ENCODE assay signal across 23 mouse cellular contexts in genomic region chr5:64312295-64312694, GRCm38 (mm10).
DNase-seq lines count a peak whose midpoint lies in the region; ATAC-seq and TF ChIP-seq lines count a peak whose summit lies in the region.
"Had no signal": no experiment of that assay in that cellular context is flagged by ENCODE, and none has a peak within 500 bp of the region (broad histone marks: within the 10 kb centered on the region; RNA-seq: fewer than 3 reads in every experiment).

No protein-coding gene starts in this region.

- H3K36me3 ChIP-seq in forebrain, embryonic 11.5 days (ENCODE audit: control insufficient read depth, insufficient read depth, low read length): no peaks in the 10 kb centered on the region
- peaks cover 10% of the 10 kb centered on the region; the same call in 1 of the 2 replicates for H3K36me3 ChIP-seq in forebrain, embryonic 12.5 days (replicated peaks)
- peaks cover 15% of the 10 kb centered on the region for H3K36me3 ChIP-seq in heart, postnatal 0 days (replicated peaks; ENCODE audit: control insufficient read depth, insufficient read depth, low read length)
- H3K36me3 ChIP-seq in heart, embryonic 11.5 days (ENCODE audit: control insufficient read depth, insufficient read depth, low read length): peaks cover 2% of the 10 kb centered on the region; the same call in 1 of the 2 replicates
- peaks cover 8% of the 10 kb centered on the region; the same call in 1 of the 2 replicates for H3K36me3 ChIP-seq in kidney, embryonic 16.5 days (ENCODE audit: insufficient read depth, low read length)

- H3K4me1 ChIP-seq in forebrain, embryonic 11.5 days (replicated peaks; ENCODE audit: control insufficient read depth, insufficient read depth, low read length): peaks cover 3% of the 10 kb centered on the region; the same call in 1 of the 2 replicates
- peaks cover 23% of the 10 kb centered on the region for H3K4me1 ChIP-seq in forebrain, embryonic 12.5 days
- peaks cover 9% of the 10 kb centered on the region for H3K4me1 ChIP-seq in heart, postnatal 0 days (ENCODE audit: control insufficient read depth, insufficient read depth)
- no peaks in the 10 kb centered on the region for H3K4me1 ChIP-seq in heart, embryonic 11.5 days (ENCODE audit: control insufficient read depth, insufficient read depth, low read length)
- peaks cover 30% of the 10 kb centered on the region for H3K4me1 ChIP-seq in kidney, embryonic 16.5 days (ENCODE audit: insufficient read depth, low read length)

- no peaks in the 10 kb centered on the region for H3K27me3 ChIP-seq in forebrain, embryonic 11.5 days (ENCODE audit: control insufficient read depth, insufficient read depth, low read length)
- H3K27me3 ChIP-seq in forebrain, embryonic 12.5 days: no peaks in the 10 kb centered on the region
- H3K27me3 ChIP-seq in heart, postnatal 0 days (ENCODE audit: control insufficient read depth, insufficient read depth, low read length): no peaks in the 10 kb centered on the region
- no peaks in the 10 kb centered on the region for H3K27me3 ChIP-seq in heart, embryonic 11.5 days (ENCODE audit: control insufficient read depth, insufficient read depth, low read length)
- H3K27me3 ChIP-seq in kidney, embryonic 16.5 days (ENCODE audit: insufficient read depth, low read length): no peaks in the 10 kb centered on the region
- H3K27me3 ChIP-seq: embryonic facial prominence, embryonic 13.5 days; liver, embryonic 13.5 days; midbrain, embryonic 12.5 days had no signal

- no peak overlapping the region for H3K27ac ChIP-seq in forebrain, embryonic 11.5 days (ENCODE audit: low read depth, low read length)
- no peak overlapping the region for H3K27ac ChIP-seq in forebrain, embryonic 12.5 days
- no peak overlapping the region for H3K27ac ChIP-seq in heart, postnatal 0 days (ENCODE audit: low read depth)
- no peak overlapping the region for H3K27ac ChIP-seq in heart, embryonic 11.5 days (ENCODE audit: low read depth, low read length)
- H3K27ac ChIP-seq in kidney, embryonic 16.5 days (ENCODE audit: low read length): no peak overlapping the region
- H3K27ac ChIP-seq: embryonic facial prominence, embryonic 13.5 days; liver, embryonic 13.5 days; macrophage; midbrain, embryonic 12.5 days had no signal

- TF ChIP-seq CTCF in heart, postnatal 0 days (IDR thresholded peaks at IDR 0.05; ENCODE audit: low read depth): no peak

- no peak overlapping the region for H3K9ac ChIP-seq in forebrain, embryonic 11.5 days (ENCODE audit: low read length)
- H3K9ac ChIP-seq in forebrain, embryonic 12.5 days: no peak overlapping the region
- no peak overlapping the region for H3K9ac ChIP-seq in heart, postnatal 0 days (replicated peaks; ENCODE audit: low read depth, low read length)
- H3K9ac ChIP-seq in heart, embryonic 11.5 days (ENCODE audit: low read depth, low read length): no peak overlapping the region
- H3K9ac ChIP-seq in kidney, embryonic 16.5 days (replicated peaks; ENCODE audit: low read length): 0 out of 2 replicates have a peak overlapping the region, but pooled peaks have one; percentile 25
- H3K9ac ChIP-seq: embryonic facial prominence, embryonic 13.5 days; forebrain, postnatal 0 days; liver, embryonic 13.5 days; lung, embryonic 14.5 days; midbrain, embryonic 12.5 days had no signal

- DNase-seq in forebrain, embryonic 11.5 days (ENCODE audit: low spot score): peak; percentile 21
- DNase-seq in heart, postnatal 0 days (ENCODE audit: low spot score): peak; percentile 20
- DNase-seq in kidney, adult 9 months: no peak
- DNase-seq in adipocyte (ENCODE audit: low spot score): peak; percentile 65
- DNase-seq: adrenal gland, postnatal 14 days; cerebellum, adult 11 months; cerebellum, postnatal 10 days; forebrain, postnatal 0 days; kidney, adult 18-20 months; kidney, postnatal 36 days; left cerebral cortex, postnatal 4 days; liver, embryonic 13.5 days; lung, embryonic 14.5 days; right cerebral cortex, adult 18-20 months; thymus, postnatal 25 days had no signal

- 81% methylated on average over 5 of the region's 5 CpGs for WGBS in forebrain, embryonic 11.5 days
- WGBS in forebrain, embryonic 12.5 days: 71% methylated on average over 5 of the region's 5 CpGs
- 23% methylated on average over 5 of the region's 5 CpGs for WGBS in heart, postnatal 0 days
- 50% methylated on average over 5 of the region's 5 CpGs for WGBS in heart, embryonic 11.5 days (ENCODE audit: insufficient replicate concordance)
- 70% methylated on average over 5 of the region's 5 CpGs for WGBS in kidney, embryonic 16.5 days

- no peak overlapping the region for H3K4me3 ChIP-seq in forebrain, embryonic 11.5 days (ENCODE audit: low read depth, low read length)
- H3K4me3 ChIP-seq in forebrain, embryonic 12.5 days (replicated peaks): no peak overlapping the region
- no peak overlapping the region for H3K4me3 ChIP-seq in heart, postnatal 0 days (ENCODE audit: low read depth, low read length)
- no peak overlapping the region for H3K4me3 ChIP-seq in heart, embryonic 11.5 days (ENCODE audit: low read depth, low read length)
- no peak overlapping the region for H3K4me3 ChIP-seq in kidney, embryonic 16.5 days (ENCODE audit: low read length)
- H3K4me3 ChIP-seq: embryonic facial prominence, embryonic 13.5 days; liver, embryonic 13.5 days; midbrain, embryonic 12.5 days had no signal

- no peak overlapping the region for H3K4me2 ChIP-seq in forebrain, embryonic 11.5 days (ENCODE audit: low read depth, low read length, severe bottlenecking)
- H3K4me2 ChIP-seq in forebrain, embryonic 12.5 days: no peak overlapping the region
- no peak overlapping the region for H3K4me2 ChIP-seq in heart, postnatal 0 days (ENCODE audit: low read depth, low read length)
- H3K4me2 ChIP-seq in heart, embryonic 11.5 days: no peak overlapping the region
- no peak overlapping the region for H3K4me2 ChIP-seq in kidney, embryonic 16.5 days (replicated peaks; ENCODE audit: low read depth, low read length)
- H3K4me2 ChIP-seq: embryonic facial prominence, embryonic 13.5 days; liver, embryonic 13.5 days; lung, embryonic 14.5 days; midbrain, embryonic 12.5 days had no signal

- no peak for ATAC-seq in forebrain, embryonic 11.5 days (replicated peaks; ENCODE audit: low FRiP score)
- no peak for ATAC-seq in forebrain, embryonic 12.5 days (ENCODE audit: low FRiP score)
- ATAC-seq in heart, postnatal 0 days (ENCODE audit: insufficient read depth, low read depth): peak; percentile 53; the same call in 1 of the 2 replicates
- no peak for ATAC-seq in heart, embryonic 11.5 days (replicated peaks; ENCODE audit: insufficient number of reproducible peaks, low FRiP score, low TSS enrichment)
- no peak for ATAC-seq in kidney, embryonic 16.5 days (ENCODE audit: low FRiP score, low TSS enrichment)
- ATAC-seq: activated CD4-positive, CD25-positive, alpha-beta regulatory T cell, adult 4 months; CD4-positive, CD25-positive, alpha-beta regulatory T cell, adult 4 months; forebrain, postnatal 0 days had no signal

- no peaks in the 10 kb centered on the region for H3K9me3 ChIP-seq in forebrain, embryonic 11.5 days (ENCODE audit: control insufficient read depth, low read length)
- no peaks in the 10 kb centered on the region for H3K9me3 ChIP-seq in forebrain, embryonic 12.5 days
- no peaks in the 10 kb centered on the region for H3K9me3 ChIP-seq in heart, postnatal 0 days (replicated peaks; ENCODE audit: control insufficient read depth, low read length)
- no peaks in the 10 kb centered on the region for H3K9me3 ChIP-seq in heart, embryonic 11.5 days (replicated peaks; ENCODE audit: control insufficient read depth, low read length)
- no peaks in the 10 kb centered on the region for H3K9me3 ChIP-seq in kidney, embryonic 16.5 days (ENCODE audit: low read length)
- H3K9me3 ChIP-seq: embryonic facial prominence, embryonic 13.5 days; liver, embryonic 13.5 days; midbrain, embryonic 12.5 days had no signal

- TF ChIP-seq EP300 in heart, postnatal 0 days (IDR thresholded peaks at IDR 0.05; ENCODE audit: low read depth): no peak
